Mouse (Mus musculus) embryonic fibroblast, embryonic 13.5 days (primary cell): ENCODE data around the gene Cyb561d1. TPM values are rescaled to one million over a fixed set of nuclear protein-coding genes. Genes with fewer than 3 reads are reported as not detected.

ENCODE experiments used
- H3K27ac ChIP-seq: 2 replicates; pipeline ENCODE4 v1.5.1; 2012; ENCODE audit warnings: low read length, control low read depth, inconsistent platforms; ENCODE audit not compliant: insufficient read depth
- H3K4me1 ChIP-seq: 2 replicates; pipeline ENCODE4 v1.6.1; 2011; ENCODE audit warnings: low read length; ENCODE audit not compliant: control insufficient read depth, insufficient read depth
- H3K4me3 ChIP-seq: 2 replicates; pipeline ENCODE4 v1.5.1; 2011; ENCODE audit warnings: mild to moderate bottlenecking, control low read depth, low read length; ENCODE audit not compliant: insufficient read depth
- CTCF ChIP-seq: IDR thresholded peaks from 2 replicates; pipeline ENCODE4 v1.5.1; 2011; ENCODE audit warnings: mild to moderate bottlenecking, control low read depth, low read length, moderate library complexity, borderline replicate concordance; ENCODE audit not compliant: insufficient read depth
- POLR2A ChIP-seq: IDR thresholded peaks from 2 replicates; pipeline ENCODE4 v1.6.1; 2011; ENCODE audit warnings: low read depth, mild to moderate bottlenecking, control low read depth, low read length, moderate library complexity
- polyA plus RNA-seq: library from polyadenylated mRNA; stranded (reverse); fragments of >200 nt; gene quantifications from 2 replicates; pipeline ENCODE4 v1.2.4, GENCODE M21; 2011; ENCODE audit warnings: low read depth; ENCODE audit not compliant: missing spikeins, insufficient read length

Gene Cyb561d1
- polyA plus RNA-seq, 1 experiment = 3.5 TPM

DNA sequence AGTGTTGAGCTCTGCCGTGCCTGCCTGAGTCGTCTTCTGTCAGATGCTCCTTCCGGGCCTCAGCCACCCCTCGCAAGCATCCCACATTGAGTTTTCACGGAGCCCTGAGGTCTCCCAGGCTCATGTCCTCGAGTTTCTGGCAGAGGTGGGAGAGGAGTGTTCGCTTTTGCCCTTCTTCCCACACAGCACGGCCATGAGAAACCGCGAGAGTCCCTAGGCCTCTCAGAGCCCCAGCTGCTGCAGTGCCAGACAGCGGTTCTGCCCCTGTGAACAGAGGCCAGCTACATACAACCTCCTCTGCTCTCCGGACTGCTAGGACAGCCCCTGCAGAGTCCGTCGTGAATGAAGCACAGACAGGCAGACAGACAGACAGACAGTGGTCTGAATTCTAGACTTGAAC is 33.5 kb downstream of the Cyb561d1 start:
- Histone ChIP-seq H3K4me1 (no peaks in the 10 kb centered on the region), H3K4me3 (no peak overlapping the region), H3K27ac (no peak overlapping the region)
- TF ChIP-seq CTCF (no peak), POLR2A (no peak)

DNA sequence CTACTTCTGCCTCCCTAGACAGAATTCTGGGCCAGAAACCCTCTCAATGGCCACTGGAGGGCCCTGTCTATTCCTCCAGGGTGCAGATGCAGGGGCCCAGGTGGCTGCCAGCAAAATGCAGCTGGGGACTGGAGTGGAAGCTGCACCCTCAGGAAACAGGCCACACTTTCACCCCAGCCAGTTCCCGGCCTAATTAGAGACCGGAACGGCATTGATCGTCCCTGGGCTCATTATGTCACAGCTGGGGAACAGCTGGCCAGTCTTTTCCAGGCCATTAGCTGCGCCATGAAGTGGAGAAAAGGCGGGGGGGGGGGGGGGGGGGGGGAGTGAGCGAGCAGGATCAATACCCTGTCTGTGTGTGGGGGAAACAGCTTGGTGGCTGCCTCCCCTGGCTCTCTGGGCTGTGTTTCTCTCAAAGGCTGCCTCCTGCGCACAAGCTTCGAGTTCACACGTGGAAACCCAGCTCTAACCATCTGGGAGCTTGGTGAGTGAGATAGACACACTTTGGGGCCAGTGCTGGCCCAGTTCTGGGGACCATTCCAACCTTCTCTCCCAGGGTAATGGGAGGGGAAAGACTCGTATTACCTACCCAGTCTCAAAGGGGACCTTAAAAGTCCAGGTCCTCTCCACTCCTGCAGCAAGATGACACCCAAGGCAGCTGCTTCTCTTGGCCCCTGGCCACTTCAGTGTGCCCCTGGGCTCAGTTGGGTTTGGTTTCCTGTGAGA is 34.4 kb downstream of the Cyb561d1 start:
- TF ChIP-seq CTCF (no peak), POLR2A (no peak)
- H3K4me3 ChIP-seq = no peak overlapping the region
- H3K27ac ChIP-seq = no peak overlapping the region
- H3K4me1 ChIP-seq = no peaks in the 10 kb centered on the region

DNA sequence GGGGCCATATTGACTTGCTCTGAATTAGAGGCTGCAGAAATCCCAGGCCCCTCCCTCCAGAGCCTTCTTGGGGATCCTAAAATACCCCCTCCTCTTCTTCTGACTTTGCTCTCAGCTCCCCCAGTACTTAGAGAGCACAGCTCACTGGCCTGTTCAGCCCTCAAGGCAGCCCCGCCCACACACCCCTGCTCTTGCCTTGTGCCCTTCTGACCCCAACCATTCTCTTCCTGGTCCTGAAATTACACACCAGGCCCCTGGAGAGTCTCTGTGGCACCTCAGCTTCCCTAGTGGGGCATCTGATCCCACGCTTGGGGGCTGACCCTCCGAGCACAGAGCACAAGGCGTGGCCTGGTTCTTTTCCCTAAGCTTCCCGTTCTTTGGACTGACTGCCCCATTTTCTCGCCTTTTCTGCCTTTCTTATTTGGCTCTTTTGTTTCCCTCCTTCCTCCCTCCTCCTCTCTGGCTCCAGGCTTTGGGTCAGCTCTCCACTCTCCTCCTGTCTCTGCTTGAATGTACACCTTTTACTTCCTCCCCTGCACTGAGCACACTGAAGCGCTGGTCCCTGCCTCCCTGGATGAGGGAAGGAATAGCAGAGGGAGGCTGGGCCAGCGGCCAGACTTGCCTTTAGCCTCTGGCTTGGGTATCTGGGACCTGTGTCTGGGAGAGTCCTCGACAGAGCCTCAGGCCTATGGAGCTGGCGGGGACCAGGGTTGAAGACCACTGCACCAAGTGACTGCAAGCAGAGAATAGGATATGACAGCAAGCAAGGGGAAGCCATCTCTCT is 35.3 kb downstream of the Cyb561d1 start:
- no peak overlapping the region for H3K27ac ChIP-seq
- no peak overlapping the region for H3K4me3 ChIP-seq
- H3K4me1 ChIP-seq = no peaks in the 10 kb centered on the region
- TF ChIP-seq POLR2A = no peak
- TF ChIP-seq CTCF = no peak

DNA sequence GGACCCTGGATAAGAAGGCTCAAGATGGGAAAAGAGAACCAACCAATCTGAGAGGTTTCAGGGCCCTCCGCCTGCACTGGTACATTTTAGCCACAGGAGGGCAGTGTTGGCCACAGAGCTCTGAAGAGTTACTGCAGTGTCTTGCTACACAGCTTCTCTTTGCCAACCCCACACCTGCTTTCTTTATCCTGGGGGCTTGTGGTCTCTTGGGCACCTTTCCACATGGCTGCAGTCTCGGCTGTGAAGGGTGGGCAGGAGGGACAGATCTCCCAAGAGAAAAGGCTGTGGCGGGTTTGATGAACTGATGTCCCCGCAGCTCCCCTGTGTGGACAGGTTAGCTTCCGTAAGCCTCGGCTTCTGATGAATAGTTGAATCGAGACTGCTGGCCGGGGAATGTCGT is 36.2 kb downstream of the Cyb561d1 start:
- TF ChIP-seq CTCF (peak; percentile 85), POLR2A (no peak)
- Histone ChIP-seq H3K4me1 (no peaks in the 10 kb centered on the region), H3K4me3 (no peak overlapping the region), H3K27ac (no peak overlapping the region)

DNA sequence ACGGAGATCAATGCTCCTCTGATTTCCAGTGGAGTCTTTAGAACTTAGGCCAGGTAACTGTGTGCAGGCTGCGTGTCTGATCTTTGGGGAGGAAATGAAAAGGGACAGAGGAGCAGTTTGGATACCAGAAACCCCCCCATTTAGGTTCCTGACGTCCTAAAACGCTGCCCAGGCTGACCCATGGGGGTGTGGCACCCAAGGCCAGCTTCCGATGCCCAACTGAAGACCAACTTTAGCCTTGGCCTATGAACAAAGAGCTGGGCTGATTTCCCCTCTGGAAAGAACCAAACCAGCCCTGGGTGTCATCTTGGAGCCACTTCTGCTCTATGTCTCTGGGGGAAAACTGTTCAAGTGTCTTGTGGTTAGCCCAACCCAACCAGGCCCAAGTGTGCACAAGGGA is 36.9 kb downstream of the Cyb561d1 start:
- TF ChIP-seq CTCF (no peak), POLR2A (no peak)
- H3K4me1 ChIP-seq = no peaks in the 10 kb centered on the region
- no peak overlapping the region for H3K4me3 ChIP-seq
- no peak overlapping the region for H3K27ac ChIP-seq

DNA sequence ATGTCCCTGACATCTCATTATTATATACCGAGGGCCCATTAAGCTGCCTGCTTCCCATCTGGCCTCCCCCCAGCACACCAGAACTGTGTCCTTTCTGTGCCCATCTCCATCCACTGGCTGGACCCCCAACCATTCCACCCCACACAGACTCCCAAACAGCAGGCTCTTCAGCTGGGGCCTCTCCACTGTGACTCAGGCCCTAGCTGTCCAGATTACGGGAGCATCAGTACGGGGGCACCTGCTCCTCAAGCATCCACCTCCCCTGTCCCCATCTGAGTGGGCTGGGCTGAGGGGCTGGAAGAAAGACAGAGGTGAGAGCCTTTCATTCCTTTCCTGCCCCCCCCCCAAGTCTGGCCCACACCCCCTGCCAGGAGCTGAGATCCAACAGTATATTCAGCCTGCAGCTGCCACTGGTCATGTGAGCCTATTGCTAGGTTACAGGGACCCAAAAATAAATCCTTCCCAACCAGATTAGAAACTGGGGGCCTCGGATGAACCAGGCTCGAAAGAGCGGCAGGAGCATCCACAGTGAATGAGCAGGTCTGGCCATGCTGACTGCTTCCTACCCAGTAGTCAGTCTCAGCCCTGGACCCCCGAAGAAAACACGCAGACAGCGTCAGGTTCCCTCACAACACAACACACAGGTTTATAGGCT is 42.5 kb downstream of the Cyb561d1 start:
- Histone ChIP-seq H3K4me1 (no peaks in the 10 kb centered on the region), H3K27ac (no peak overlapping the region), H3K4me3 (no peak overlapping the region)
- no peak for TF ChIP-seq CTCF
- no peak for TF ChIP-seq POLR2A

DNA sequence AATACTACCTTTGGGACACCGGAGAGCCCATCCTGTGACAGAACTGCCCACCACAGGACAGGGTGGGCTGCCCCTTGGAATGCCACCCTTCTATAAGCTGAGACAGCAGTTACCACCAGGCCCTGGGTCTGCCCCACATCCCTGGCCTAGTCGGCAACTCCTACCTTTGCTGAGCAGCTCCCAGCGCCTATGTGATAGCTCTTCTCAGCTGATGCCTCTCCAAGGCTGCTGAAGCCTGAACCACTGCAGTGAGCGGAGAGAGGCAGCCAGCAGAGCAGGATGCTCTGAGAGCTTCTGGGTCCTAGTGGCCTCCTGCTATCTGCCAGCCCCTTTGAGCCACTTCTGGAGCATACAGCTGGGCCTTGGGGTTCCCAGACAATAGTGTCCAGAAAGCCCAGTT is 46.4 kb downstream of the Cyb561d1 start, which contains the start of gene Gpr61:
TSS of gene Gpr61 (minus strand) at position 227 of the 400 bp plus-strand sequence.
- Histone ChIP-seq H3K4me1 (no peaks in the 10 kb centered on the region), H3K27ac (no peak within 1 kb of the TSS), H3K4me3 (no peak within 1 kb of the TSS)
- TF ChIP-seq CTCF = no peak
- no peak for TF ChIP-seq POLR2A

DNA sequence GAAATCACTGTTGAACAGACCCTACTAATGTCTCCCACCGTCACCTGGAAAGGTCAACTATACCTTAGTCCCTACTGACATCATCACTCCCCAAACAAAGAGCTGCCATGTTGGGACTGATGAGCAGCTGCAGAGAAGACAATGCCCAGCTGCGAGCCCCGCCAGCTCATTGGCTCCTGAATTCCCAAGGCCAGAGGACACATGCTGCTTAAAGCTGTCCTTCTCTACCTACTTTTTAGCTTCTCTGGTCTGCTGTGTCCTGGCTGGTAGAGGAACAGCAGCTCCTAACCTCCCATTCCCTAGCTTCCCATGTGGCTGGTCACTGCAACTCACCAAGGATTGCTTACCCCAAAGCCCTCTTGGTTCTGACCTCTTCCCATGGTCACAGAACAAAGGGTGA is 48.7 kb downstream of the Cyb561d1 start:
- H3K4me1 ChIP-seq = peaks cover 3% of the 10 kb centered on the region; the same call in 1 of the 2 replicates
- no peak overlapping the region for H3K4me3 ChIP-seq
- H3K27ac ChIP-seq = no peak overlapping the region
- TF ChIP-seq POLR2A = no peak
- no peak for TF ChIP-seq CTCF

DNA sequence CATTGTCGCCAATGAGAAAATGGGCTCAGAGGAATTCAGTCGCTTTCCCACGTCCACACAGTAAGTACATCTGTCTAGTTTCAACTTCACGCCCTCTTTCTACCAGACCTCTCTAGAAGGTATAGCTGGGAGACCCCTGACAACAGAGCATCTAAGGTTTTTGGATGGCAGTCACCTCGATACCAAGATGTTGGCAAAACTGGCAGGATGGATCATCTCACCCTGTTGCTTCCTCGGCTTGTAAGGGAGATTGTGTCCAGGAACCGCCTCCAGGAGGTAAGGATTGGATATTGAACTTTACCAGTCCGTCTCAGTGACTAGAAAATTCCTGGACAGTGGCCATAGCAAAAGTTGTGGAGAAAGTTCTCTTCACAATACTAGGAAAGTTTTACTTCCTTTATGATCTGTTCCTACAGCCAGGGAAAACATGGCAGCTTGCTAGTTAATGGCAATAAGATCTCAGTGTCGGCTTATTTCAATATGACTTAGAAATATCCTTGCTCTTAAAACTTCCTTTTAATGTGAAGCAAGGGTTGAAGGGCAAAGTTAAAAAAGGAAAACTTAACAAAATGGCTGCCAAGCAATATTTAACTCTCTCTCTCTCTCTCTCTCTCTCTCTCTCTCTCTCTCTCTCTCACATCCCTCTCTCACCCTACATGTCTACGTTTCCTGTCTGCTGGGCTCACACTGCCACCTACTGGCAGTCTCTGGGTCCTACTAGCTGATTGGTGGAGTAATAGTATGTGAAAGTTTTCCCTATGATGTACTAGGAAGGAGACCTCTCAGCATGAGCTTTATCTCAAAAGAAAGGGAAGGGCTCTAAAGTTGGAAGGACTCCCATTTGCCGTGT is 53.4 kb downstream of the Cyb561d1 start:
- TF ChIP-seq CTCF (peak; percentile 91), POLR2A (no peak)
- Histone ChIP-seq H3K4me3 (no peak overlapping the region), H3K27ac (peak overlapping the region; percentile 64), H3K4me1 (peaks cover 6% of the 10 kb centered on the region; the same call in 1 of the 2 replicates)
